Mouse (Mus musculus) olfactory bulb, adult 2 months (tissue): ENCODE measurements around the gene Erbb4. TPM values are rescaled to one million over a fixed set of nuclear protein-coding genes. Genes with fewer than 3 reads are reported as not detected.

Experiments used
- H3K27ac ChIP-seq: fragments of 200-500 bp; 2 replicates; pipeline ENCODE4 v1.5.1; 2012; ENCODE audit warnings: low read depth, low read length; ENCODE audit not compliant: insufficient read depth
- H3K4me1 ChIP-seq: fragments of 200-500 bp; 2 replicates; pipeline ENCODE4 v1.6.1; 2012; ENCODE audit warnings: low read length; ENCODE audit not compliant: control insufficient read depth, insufficient read depth
- H3K4me3 ChIP-seq: fragments of 200-500 bp; 2 replicates; pipeline ENCODE4 v1.5.1; 2012; ENCODE audit warnings: mild to moderate bottlenecking, low read depth, low read length, moderate library complexity; ENCODE audit not compliant: insufficient read depth
- CTCF ChIP-seq: fragments of 200-500 bp; IDR thresholded peaks from 2 replicates; pipeline ENCODE4 v1.5.1; 2012; ENCODE audit warnings: low read depth, mild to moderate bottlenecking, low read length, moderate library complexity; ENCODE audit not compliant: insufficient read depth
- POLR2A ChIP-seq: fragments of 200-500 bp; IDR thresholded peaks from 2 replicates; pipeline ENCODE4 v1.6.1; 2012; ENCODE audit warnings: mild to moderate bottlenecking, low read depth, low read length, moderate library complexity; ENCODE audit not compliant: insufficient read depth
- WGBS: fragments of 180-500 bp; shearing (Covaris S2); methylation state at CpG from one replicate; pipeline ENCODE4 v1.1.7; 2018; 5-methylcytosine and 5-hydroxymethylcytosine counted together
- polyA plus RNA-seq: library from polyadenylated mRNA; stranded (reverse); fragments of >200 nt; gene quantifications from 2 replicates; pipeline ENCODE4 v1.2.4, GENCODE M21; 2012; ENCODE audit warnings: low replicate concordance; ENCODE audit not compliant: missing spikeins, insufficient read depth, insufficient read length

Erbb4 gene
- polyA plus RNA-seq: not detected in 2 replicates

DNA sequence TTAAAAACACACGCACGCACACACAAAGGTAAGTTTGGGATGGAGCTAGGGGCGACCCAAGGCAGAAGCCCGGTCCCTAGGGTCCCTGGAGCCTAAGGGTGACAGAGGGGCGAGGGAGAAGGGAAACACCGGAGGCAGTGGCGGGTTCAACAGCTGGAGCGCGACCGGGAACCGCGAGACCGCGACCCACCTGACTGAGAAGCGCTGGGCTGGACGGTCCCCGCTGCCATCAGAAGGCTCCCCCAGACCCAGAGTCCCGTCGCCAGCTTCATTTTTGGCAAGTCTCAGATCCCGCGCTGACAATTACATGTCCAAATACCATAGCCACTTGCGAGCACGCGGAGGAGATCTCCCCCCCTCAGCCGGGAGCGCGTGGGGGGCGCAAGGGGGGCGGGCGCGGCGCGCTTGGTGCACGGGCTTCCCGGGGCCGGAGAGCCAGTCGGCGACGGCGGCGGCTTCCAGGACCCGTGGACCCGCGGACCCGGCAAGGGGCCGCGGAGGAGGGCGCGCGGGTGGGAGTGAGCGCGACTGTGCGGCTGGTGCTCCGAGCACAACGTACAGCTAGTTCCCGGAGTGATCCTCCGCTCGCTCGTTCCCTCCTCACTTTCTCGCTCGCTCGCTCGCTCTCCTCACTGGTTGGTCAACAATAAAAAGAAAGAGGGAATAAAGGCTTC is at the start of gene Erbb4:
Gene Erbb4, minus strand, starts transcription at position 575 of the 674 bp plus-strand sequence.
- WGBS: under 1% methylated on average over 63 of the region's 63 CpGs
- TF ChIP-seq POLR2A: no peak
- TF ChIP-seq CTCF: no peak
- Histone ChIP-seq H3K4me3 (peak within 1 kb of the TSS; percentile 67), H3K4me1 (no peaks in the 10 kb centered on the region), H3K27ac (peak within 1 kb of the TSS; percentile 17)

DNA sequence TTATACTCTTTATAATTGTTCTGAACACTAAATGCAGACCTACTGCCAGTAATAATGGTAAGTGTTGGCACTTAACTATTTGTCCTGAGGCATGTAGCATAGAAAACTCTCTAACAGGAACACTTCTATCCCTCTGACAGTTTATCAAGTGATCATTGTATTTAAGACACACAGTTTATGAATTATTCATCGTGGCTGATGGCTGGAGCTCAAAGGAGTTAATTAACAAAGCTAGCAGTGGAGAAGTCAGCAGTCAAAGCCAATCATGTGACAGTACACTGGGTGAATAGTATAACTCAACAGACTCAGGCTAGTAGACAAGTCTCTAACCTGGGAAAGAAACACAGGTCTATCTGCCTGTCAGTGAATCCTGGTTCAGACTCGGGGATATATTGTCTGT is 49.5 kb upstream of the Erbb4 start:
- TF ChIP-seq CTCF (no peak), POLR2A (no peak)
- WGBS: 22% methylated on average over 2 of the region's 2 CpGs

DNA sequence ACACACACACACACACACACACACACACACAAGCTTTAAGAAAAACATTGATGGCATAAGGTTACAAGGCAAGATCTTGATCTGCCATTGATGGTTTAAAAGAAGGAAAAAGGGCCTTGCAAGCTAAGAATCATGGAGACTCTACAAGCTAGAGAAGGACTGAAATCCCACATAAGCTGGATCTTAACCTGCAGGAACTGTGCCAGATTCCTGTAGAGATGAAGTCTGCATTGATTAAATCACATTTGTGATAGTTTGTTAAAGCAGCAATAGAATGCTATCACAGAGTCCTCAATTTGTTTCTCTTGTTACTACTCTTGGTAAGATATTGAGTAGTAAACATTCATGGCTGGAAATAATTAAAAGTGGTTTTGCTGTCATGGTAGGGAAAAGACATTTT is 33.5 kb upstream of the Erbb4 start:
- TF ChIP-seq CTCF (no peak), POLR2A (no peak)
- H3K27ac ChIP-seq: no peak overlapping the region
- H3K4me1 ChIP-seq: no peaks in the 10 kb centered on the region
- no peak overlapping the region for H3K4me3 ChIP-seq

More for the DNA sequence above, 49.5 kb upstream of the Erbb4 start:
- no peak overlapping the region for H3K27ac ChIP-seq
- no peak overlapping the region for H3K4me3 ChIP-seq
- H3K4me1 ChIP-seq: no peaks in the 10 kb centered on the region

DNA sequence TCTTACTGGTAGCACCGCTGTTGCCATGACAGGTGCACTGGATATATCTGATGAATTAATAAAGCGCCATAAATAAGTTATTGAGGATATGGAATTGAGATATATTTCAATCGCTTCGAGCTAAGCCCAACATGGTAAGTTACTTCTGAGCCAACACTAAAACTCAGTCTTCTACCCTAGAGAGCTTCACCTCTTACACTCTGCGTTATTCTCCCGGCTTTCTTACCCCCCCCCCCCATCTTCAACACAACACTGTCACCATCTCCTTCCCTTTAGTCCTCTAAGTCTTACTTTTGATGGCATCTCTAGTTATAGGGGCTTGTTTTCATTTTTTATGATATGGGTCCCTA is 31.6 kb upstream of the Erbb4 start:
- Histone ChIP-seq H3K4me1 (no peaks in the 10 kb centered on the region), H3K27ac (no peak overlapping the region), H3K4me3 (no peak overlapping the region)
- 61% methylated on average over 6 of the region's 6 CpGs for WGBS
- TF ChIP-seq CTCF (no peak), POLR2A (no peak)

DNA sequence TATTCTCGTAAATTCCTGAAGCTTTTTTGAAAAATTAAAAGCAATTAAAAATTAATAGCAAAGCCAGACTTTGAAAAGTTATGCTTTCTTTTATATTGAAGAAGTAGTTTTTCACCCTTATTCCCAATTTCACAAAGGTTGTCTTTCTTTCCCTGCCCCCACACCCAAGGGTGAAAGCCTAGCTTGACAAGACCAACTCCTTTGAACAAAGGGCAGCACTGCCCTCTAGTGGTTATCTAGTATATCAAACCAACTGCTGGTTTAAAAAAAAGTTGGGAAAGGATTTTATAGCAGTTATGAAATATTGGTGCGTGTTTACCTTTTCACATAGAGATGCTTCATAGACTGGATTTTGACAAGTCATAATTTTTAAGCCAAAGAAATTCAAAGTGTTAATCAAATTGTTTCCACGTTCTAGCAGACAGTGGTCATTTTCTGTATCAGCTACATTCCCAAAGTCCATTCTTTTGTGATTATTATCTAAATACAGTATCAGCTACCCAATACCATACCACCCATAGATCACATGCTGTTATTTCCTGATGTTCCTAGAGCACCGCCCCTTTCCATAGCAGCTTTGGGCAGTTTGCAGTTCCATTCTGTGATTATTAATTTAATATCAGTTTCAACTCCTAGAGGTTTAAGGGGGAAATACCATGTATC is 31.1 kb upstream of the Erbb4 start:
- no peak for TF ChIP-seq POLR2A
- no peak for TF ChIP-seq CTCF
- no peak overlapping the region for H3K4me3 ChIP-seq
- WGBS: 39% methylated on average over 4 of the region's 4 CpGs
- H3K27ac ChIP-seq: no peak overlapping the region
- H3K4me1 ChIP-seq: no peaks in the 10 kb centered on the region

DNA sequence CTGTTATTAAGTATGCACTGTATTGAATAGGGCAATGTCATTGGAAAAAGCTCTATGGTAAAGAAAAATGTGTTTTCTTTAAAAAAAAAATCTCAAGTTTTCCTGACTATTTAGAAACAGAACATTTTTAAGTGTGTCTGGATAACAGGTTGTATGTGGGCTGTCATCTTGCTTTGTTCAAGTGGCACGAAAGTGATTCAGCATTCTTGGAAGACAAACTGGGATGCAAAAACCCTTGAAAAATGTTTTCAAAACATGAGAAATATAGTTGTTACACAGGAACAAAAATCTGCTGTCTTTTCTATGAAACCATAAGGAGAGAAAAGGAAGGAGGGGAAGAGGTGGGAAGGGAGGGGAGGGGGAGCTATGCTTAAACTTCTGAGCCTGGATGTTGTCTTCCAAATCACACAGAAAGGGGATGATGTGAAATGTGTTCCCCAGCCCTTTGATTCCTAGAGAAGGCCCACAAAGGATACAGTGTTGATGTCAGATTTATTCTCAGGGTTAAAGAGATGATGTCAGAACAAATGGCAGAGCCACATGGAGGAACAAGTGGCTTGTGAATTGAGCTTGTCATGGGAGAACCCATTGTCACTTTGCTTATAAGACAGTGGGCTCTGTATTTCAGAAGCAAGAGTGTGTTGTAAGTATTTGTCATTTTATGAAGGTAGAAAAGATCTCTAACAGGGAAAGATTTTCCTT is 16.4 kb upstream of the Erbb4 start:
- Histone ChIP-seq H3K4me3 (no peak overlapping the region), H3K4me1 (no peaks in the 10 kb centered on the region), H3K27ac (no peak overlapping the region)
- TF ChIP-seq POLR2A (no peak), CTCF (no peak)
- 90% methylated on average over 1 of the region's 1 CpGs for WGBS

DNA sequence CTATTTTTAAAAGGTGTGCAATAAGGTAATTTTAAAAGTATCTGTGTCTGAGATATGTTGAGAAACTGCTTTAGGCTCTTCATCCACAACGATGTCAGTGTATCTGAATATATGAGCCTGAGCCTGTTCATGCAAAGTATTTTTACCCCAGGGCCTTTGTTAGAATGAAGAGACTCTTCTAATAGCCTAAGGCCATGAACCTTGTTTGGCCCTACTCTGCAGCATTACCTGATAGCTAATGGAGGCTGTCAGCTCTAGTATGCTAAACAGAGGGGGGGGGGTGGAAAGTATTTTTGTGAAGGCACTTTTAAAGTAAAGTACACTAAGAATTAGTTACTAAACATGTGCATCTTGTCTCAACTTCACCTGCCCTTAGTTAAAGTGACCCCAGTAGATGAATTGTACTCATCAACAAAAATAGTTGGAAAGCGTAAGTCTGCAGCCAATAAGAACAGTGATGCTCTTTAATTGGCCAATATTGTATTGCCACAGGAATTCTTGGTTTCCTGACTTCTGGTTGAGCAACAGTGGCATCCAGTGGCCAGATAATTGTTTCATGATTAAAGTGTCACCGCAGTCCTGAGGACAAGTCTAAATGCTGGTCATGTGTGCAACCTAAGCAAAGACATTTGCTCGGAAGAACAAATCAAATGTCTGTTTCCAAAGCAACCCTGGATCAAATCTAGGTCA is 10.5 kb upstream of the Erbb4 start:
- Histone ChIP-seq H3K4me1 (no peaks in the 10 kb centered on the region), H3K27ac (no peak overlapping the region), H3K4me3 (no peak overlapping the region)
- TF ChIP-seq POLR2A (no peak), CTCF (no peak)
- WGBS: 84% methylated on average over 4 of the region's 4 CpGs

DNA sequence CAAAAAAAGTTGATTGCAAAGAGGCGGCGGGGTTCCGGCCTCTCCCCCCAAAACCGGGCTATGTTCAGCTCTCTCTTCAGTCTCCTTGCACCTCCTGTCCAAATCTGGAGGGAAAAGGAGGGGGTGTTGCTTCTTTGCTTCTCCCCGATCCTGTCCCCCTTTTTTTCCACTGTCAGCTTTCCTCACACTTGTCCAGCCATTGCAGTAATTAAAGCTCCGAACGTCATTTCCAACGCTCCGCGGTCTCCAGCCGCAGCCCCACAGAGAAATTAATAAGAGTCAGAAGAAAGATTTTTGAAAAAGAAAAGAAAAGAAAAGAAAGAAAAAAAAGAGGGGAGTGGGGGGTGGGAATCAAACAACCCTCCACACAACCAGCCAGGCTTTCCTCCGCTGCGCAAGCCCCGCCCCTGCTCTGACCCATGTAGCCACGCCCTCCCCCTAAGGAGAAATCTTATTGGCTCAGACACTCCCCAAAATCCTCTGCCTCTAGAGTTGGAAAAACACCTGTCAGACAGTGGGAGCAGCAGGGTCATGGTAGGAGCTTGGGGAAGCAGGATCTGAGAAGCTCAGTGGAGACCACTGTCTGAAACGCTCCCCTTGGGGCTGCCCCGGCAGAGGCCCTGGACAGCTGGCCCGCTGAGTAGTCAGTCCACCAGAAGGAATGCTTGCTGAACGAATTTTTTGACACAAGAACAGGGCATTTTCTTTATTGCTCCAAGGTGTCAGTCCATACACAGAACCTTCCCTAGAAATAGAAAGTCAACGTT is 483 bp upstream of the Erbb4 start:
- WGBS: 9% methylated on average over 20 of the region's 20 CpGs
- H3K4me1 ChIP-seq: no peaks in the 10 kb centered on the region
- H3K27ac ChIP-seq: 0 out of 2 replicates have a peak overlapping the region, but pooled peaks have one; percentile 17
- H3K4me3 ChIP-seq: peak overlapping the region; percentile 67
- TF ChIP-seq POLR2A: no peak
- TF ChIP-seq CTCF: no peak
